Mouse (Mus musculus) midbrain, embryonic 10.5 days (tissue): ENCODE data around the gene Casq1. TPM values are rescaled to one million over a fixed set of nuclear protein-coding genes. Genes with fewer than 3 reads are reported as not detected.

Experiments used
- DNase-seq: peaks from one replicate; pipeline ENCODE4 v3.0.0-alpha.2; 2017; ENCODE audit warnings: low spot score
- H3K27ac ChIP-seq: fragments of 300-500 bp; sonication (generic); replicated peaks from 2 replicates; pipeline ENCODE4 v1.5.1; 2016; ENCODE audit warnings: mild to moderate bottlenecking
- H3K27me3 ChIP-seq: fragments of 300-500 bp; sonication (generic); 2 replicates; pipeline ENCODE4 v1.6.1; 2016; ENCODE audit warnings: low read depth, mild to moderate bottlenecking; ENCODE audit not compliant: poor library complexity, severe bottlenecking
- H3K36me3 ChIP-seq: fragments of 300-500 bp; sonication (generic); 2 replicates; pipeline ENCODE4 v1.6.1; 2016; ENCODE audit warnings: mild to moderate bottlenecking, moderate library complexity
- H3K4me1 ChIP-seq: fragments of 300-500 bp; sonication (generic); 2 replicates; pipeline ENCODE4 v1.6.1; 2016
- H3K4me3 ChIP-seq: fragments of 300-500 bp; sonication (generic); 2 replicates; pipeline ENCODE4 v1.5.1; 2016; ENCODE audit warnings: mild to moderate bottlenecking, moderate library complexity
- H3K9me3 ChIP-seq: fragments of 300-500 bp; sonication (generic); replicated peaks from 2 replicates; pipeline ENCODE4 v1.6.1; 2016; ENCODE audit warnings: mild to moderate bottlenecking
- WGBS: fragments of 180-500 bp; shearing (Covaris S2); methylation state at CpG from one replicate; pipeline ENCODE4 v1.1.7; 2016; 5-methylcytosine and 5-hydroxymethylcytosine counted together
- polyA plus RNA-seq: library from polyadenylated mRNA; unstranded; fragments of >200 nt; fragmentation: Nextera tagmentation; extraction: Ambion mirVana; gene quantifications from 2 replicates; pipeline ENCODE4 v1.2.1, GENCODE M21; 2016

Gene Casq1
- polyA plus RNA-seq, 1 experiment from 2014 or later = 1.3 TPM

GRCm38 (mm10) chr1:172221297-172222063, 1.8 kb upstream of the Casq1 start:
- H3K4me1 ChIP-seq = peaks cover 59% of the 10 kb centered on the region

GRCm38 (mm10) chr1:172220414-172220813, 746 bp upstream of the Casq1 start:
- no peak for DNase-seq
- Histone ChIP-seq H3K27ac (no peak overlapping the region), H3K27me3 (no peaks in the 10 kb centered on the region; the same call in 1 of the 2 replicates), H3K4me1 (peaks cover 60% of the 10 kb centered on the region), H3K4me3 (no peak overlapping the region), H3K9me3 (no peaks in the 10 kb centered on the region), H3K36me3 (no peaks in the 10 kb centered on the region)
- WGBS = 68% methylated on average over 10 of the region's 10 CpGs

More at GRCm38 (mm10) chr1:172221297-172222063, 1.8 kb upstream of the Casq1 start:
- H3K27ac ChIP-seq = peak overlapping the region; percentile 74
- no peak overlapping the region for H3K4me3 ChIP-seq
- WGBS = 45% methylated on average over 11 of the region's 11 CpGs
- peak; percentile 29 for DNase-seq
- H3K36me3 ChIP-seq = no peaks in the 10 kb centered on the region
- H3K27me3 ChIP-seq = no peaks in the 10 kb centered on the region; the same call in 1 of the 2 replicates
- H3K9me3 ChIP-seq = no peaks in the 10 kb centered on the region

GRCm38 (mm10) chr1:172218164-172218910, 1.3 kb downstream of the Casq1 start:
- 57% methylated on average over 15 of the region's 15 CpGs for WGBS
- Histone ChIP-seq H3K9me3 (no peaks in the 10 kb centered on the region), H3K27ac (peak overlapping the region; percentile 73), H3K4me1 (peaks cover 75% of the 10 kb centered on the region), H3K4me3 (no peak overlapping the region), H3K36me3 (no peaks in the 10 kb centered on the region), H3K27me3 (no peaks in the 10 kb centered on the region; the same call in none of the 2 replicates)
- DNase-seq = no peak

- Histone ChIP-seq H3K4me3 (peak overlapping the region; percentile 41), H3K9me3 (no peaks in the 10 kb centered on the region), H3K36me3 (no peaks in the 10 kb centered on the region), H3K27ac (peak overlapping the region; percentile 88), H3K27me3 (no peaks in the 10 kb centered on the region; the same call in none of the 2 replicates), H3K4me1 (peaks cover 82% of the 10 kb centered on the region)
- peak; percentile 94 for DNase-seq
- WGBS = 0% methylated on average over 5 of the region's 5 CpGs
Observed at GRCm38 (mm10) chr1:172217148-172217547, 2.5 kb downstream of the Casq1 start.

- peaks cover 65% of the 10 kb centered on the region for H3K4me1 ChIP-seq
- no peak for DNase-seq
- H3K4me3 ChIP-seq = no peak overlapping the region
- no peaks in the 10 kb centered on the region for H3K36me3 ChIP-seq
- H3K27ac ChIP-seq = peak overlapping the region; percentile 46; the same call in 1 of the 2 replicates
- no peaks in the 10 kb centered on the region; the same call in none of the 2 replicates for H3K27me3 ChIP-seq
- H3K9me3 ChIP-seq = no peaks in the 10 kb centered on the region
- 74% methylated on average over 3 of the region's 3 CpGs for WGBS
Observed at GRCm38 (mm10) chr1:172214748-172215147, 4.9 kb downstream of the Casq1 start.

GRCm38 (mm10) chr1:172213771-172214170, 5.9 kb downstream of the Casq1 start:
- Histone ChIP-seq H3K27me3 (no peaks in the 10 kb centered on the region; the same call in none of the 2 replicates), H3K4me1 (peaks cover 55% of the 10 kb centered on the region), H3K4me3 (no peak overlapping the region), H3K27ac (peak overlapping the region; percentile 79), H3K9me3 (no peaks in the 10 kb centered on the region), H3K36me3 (no peaks in the 10 kb centered on the region)
- WGBS = 72% methylated on average over 4 of the region's 4 CpGs
- DNase-seq = no peak

- Histone ChIP-seq H3K4me1 (peaks cover 46% of the 10 kb centered on the region), H3K36me3 (no peaks in the 10 kb centered on the region), H3K4me3 (no peak overlapping the region; the same call in 1 of the 2 replicates), H3K9me3 (no peaks in the 10 kb centered on the region), H3K27me3 (no peaks in the 10 kb centered on the region; the same call in 1 of the 2 replicates), H3K27ac (peak overlapping the region; percentile 79)
- 61% methylated on average over 5 of the region's 5 CpGs for WGBS
- DNase-seq = no peak
Observed at GRCm38 (mm10) chr1:172212776-172213175, 6.9 kb downstream of the Casq1 start.

GRCm38 (mm10) chr1:172207111-172207584, 12.5 kb downstream of the Casq1 start:
- no peaks in the 10 kb centered on the region for H3K9me3 ChIP-seq
- H3K4me1 ChIP-seq = peaks cover 62% of the 10 kb centered on the region
- WGBS = 18% methylated on average over 7 of the region's 7 CpGs
- no peaks in the 10 kb centered on the region for H3K27me3 ChIP-seq
- peaks cover under 1% of the 10 kb centered on the region; the same call in 1 of the 2 replicates for H3K36me3 ChIP-seq
- peak overlapping the region; percentile 85 for H3K4me3 ChIP-seq
- H3K27ac ChIP-seq = peak overlapping the region; percentile 96
- DNase-seq = no peak

GRCm38 (mm10) chr1:172206141-172206917, 13.3 kb downstream of the Casq1 start, which contains the start of gene Pea15a:
Gene Pea15a (minus strand): TSS chr1:172206804.
- Histone ChIP-seq H3K4me3 (peak within 1 kb of the TSS; percentile 85), H3K27me3 (no peaks in the 10 kb centered on the region), H3K4me1 (peaks cover 64% of the 10 kb centered on the region), H3K27ac (peak within 1 kb of the TSS; percentile 96), H3K36me3 (peaks cover 6% of the 10 kb centered on the region; the same call in 1 of the 2 replicates), H3K9me3 (no peaks in the 10 kb centered on the region)
- under 1% methylated on average over 40 of the region's 40 CpGs for WGBS
- peak; percentile 91 for DNase-seq

- H3K4me1 ChIP-seq = peaks cover 70% of the 10 kb centered on the region
Observed at GRCm38 (mm10) chr1:172205741-172206087, 14.0 kb downstream of the Casq1 start.

GRCm38 (mm10) chr1:172204814-172205740, 14.6 kb downstream of the Casq1 start:
- Histone ChIP-seq H3K4me3 (peak overlapping the region; percentile 85), H3K36me3 (peaks cover 18% of the 10 kb centered on the region), H3K4me1 (peaks cover 76% of the 10 kb centered on the region), H3K27ac (peak overlapping the region; percentile 96), H3K27me3 (no peaks in the 10 kb centered on the region), H3K9me3 (no peaks in the 10 kb centered on the region)
- WGBS = 43% methylated on average over 15 of the region's 15 CpGs
- DNase-seq = peak; percentile 48

More at GRCm38 (mm10) chr1:172205741-172206087, 14.0 kb downstream of the Casq1 start:
- Histone ChIP-seq H3K27ac (peak overlapping the region; percentile 96), H3K4me3 (peak overlapping the region; percentile 85), H3K9me3 (no peaks in the 10 kb centered on the region), H3K27me3 (no peaks in the 10 kb centered on the region), H3K36me3 (peaks cover 12% of the 10 kb centered on the region)
- 11% methylated on average over 3 of the region's 3 CpGs for WGBS
- DNase-seq = no peak
